Mouse (Mus musculus): Measurements from ENCODE around the gene Tmem82. TPM values are rescaled to one million over a fixed set of nuclear protein-coding genes. Genes with fewer than 3 reads are reported as not detected.

Tmem82 gene
- polyA plus RNA-seq, 1 experiment = 2.8 TPM

DNA sequence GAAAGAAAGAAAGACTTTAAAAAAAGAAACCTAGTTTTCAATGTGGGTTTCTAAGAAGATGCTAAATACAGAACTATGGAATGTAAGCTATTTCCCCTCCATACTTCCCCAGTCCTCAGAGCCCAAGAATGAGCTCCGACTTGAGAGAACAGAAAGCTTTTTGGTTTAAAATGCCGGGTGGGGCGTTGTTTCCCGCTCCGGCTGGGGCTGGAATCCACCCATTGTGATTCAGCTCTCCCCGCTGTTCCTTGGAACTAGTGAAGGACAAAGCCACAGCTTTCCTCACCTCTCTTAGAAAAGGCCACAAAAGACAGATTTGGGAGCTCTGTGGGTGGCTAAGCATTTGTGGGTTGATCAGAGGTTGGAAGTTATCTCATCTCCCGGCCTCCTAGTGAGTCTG lies 53.1 kb downstream of the Tmem82 start:
- no peak overlapping the region for H3K4me3 ChIP-seq (ENCODE audit: control insufficient read depth, insufficient read depth, low read length)
- TF ChIP-seq POLR2A (IDR thresholded peaks at IDR 0.05; ENCODE audit: control insufficient read depth, extremely low read depth, insufficient read depth, low read length, poor library complexity) (no peak), CTCF (IDR thresholded peaks at IDR 0.05; ENCODE audit: borderline replicate concordance, control insufficient read depth, extremely low read depth, insufficient read depth, low read length, poor library complexity) (no peak)
- 82% methylated on average over 7 of the region's 7 CpGs for WGBS
- no peak for DNase-seq
- no peak overlapping the region for H3K27ac ChIP-seq (ENCODE audit: control insufficient read depth, insufficient read depth, low read length)
- H3K4me1 ChIP-seq (replicated peaks; ENCODE audit: control insufficient read depth, insufficient read depth, low read length) = no peaks in the 10 kb centered on the region
- no peaks in the 10 kb centered on the region for H3K27me3 ChIP-seq (ENCODE audit: control insufficient read depth, insufficient read depth, low read length)
- no peaks in the 10 kb centered on the region for H3K36me3 ChIP-seq (ENCODE audit: control insufficient read depth, insufficient read depth, low read length)

DNA sequence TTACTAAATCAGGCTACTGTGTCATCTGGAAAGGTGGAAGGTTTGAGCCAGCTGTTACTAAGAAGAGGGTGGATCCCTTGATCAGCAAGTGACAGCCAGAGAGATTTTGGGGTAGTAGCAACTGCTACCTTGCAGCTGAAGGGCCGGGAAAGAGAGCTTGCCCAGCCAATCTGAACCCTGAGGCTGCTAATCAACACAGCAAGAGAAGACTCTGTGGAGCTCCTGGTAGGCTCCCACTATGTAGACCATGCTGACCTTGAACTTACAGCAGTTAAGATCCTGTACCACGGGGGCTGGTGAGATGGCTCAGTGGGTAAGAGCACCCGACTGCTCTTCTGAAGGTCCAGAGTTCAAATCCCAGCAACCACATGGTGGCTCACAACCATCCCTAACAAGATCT lies 53.8 kb downstream of the Tmem82 start:
- no peak for DNase-seq
- TF ChIP-seq POLR2A (IDR thresholded peaks at IDR 0.05; ENCODE audit: control insufficient read depth, extremely low read depth, insufficient read depth, low read length, poor library complexity) = no peak
- TF ChIP-seq CTCF (IDR thresholded peaks at IDR 0.05; ENCODE audit: borderline replicate concordance, control insufficient read depth, extremely low read depth, insufficient read depth, low read length, poor library complexity) = no peak
- Histone ChIP-seq H3K4me1 (replicated peaks; ENCODE audit: control insufficient read depth, insufficient read depth, low read length) (peaks cover 2% of the 10 kb centered on the region; the same call in 1 of the 2 replicates), H3K36me3 (ENCODE audit: control insufficient read depth, insufficient read depth, low read length) (no peaks in the 10 kb centered on the region), H3K4me3 (ENCODE audit: control insufficient read depth, insufficient read depth, low read length) (no peak overlapping the region), H3K27ac (ENCODE audit: control insufficient read depth, insufficient read depth, low read length) (no peak overlapping the region), H3K27me3 (ENCODE audit: control insufficient read depth, insufficient read depth, low read length) (no peaks in the 10 kb centered on the region)
- 85% methylated on average over 3 of the region's 3 CpGs for whole genome bisulfite sequencing

DNA sequence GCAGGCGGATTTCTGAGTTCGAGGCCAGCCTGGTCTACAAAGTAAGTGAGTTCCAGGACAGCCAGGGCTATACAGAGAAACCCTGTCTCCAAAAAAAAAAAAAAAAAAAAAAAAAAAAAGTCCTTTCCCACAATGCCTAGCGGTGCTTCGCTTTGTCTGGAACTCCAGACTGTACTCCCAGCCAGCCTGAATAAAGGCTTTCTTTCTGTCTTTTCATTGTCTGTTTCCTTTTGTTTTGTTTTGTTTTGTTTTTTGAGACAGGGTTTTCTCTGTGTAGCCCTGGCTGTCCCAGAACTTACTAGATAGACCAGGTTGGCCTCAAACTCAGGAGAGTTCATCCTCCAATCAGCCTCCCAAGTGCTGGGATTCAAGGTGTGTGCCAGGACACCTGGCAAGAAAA lies 54.2 kb downstream of the Tmem82 start:
- WGBS = 94% methylated on average over 4 of the region's 4 CpGs
- Histone ChIP-seq H3K4me1 (replicated peaks; ENCODE audit: control insufficient read depth, insufficient read depth, low read length) (peaks cover 4% of the 10 kb centered on the region; the same call in 1 of the 2 replicates), H3K4me3 (ENCODE audit: control insufficient read depth, insufficient read depth, low read length) (no peak overlapping the region), H3K27ac (ENCODE audit: control insufficient read depth, insufficient read depth, low read length) (no peak overlapping the region), H3K36me3 (ENCODE audit: control insufficient read depth, insufficient read depth, low read length) (no peaks in the 10 kb centered on the region), H3K27me3 (ENCODE audit: control insufficient read depth, insufficient read depth, low read length) (no peaks in the 10 kb centered on the region)
- TF ChIP-seq POLR2A (IDR thresholded peaks at IDR 0.05; ENCODE audit: control insufficient read depth, extremely low read depth, insufficient read depth, low read length, poor library complexity) (no peak), CTCF (IDR thresholded peaks at IDR 0.05; ENCODE audit: borderline replicate concordance, control insufficient read depth, extremely low read depth, insufficient read depth, low read length, poor library complexity) (no peak)
- DNase-seq = no peak

Other genes starting within 250 kb of the Tmem82 start
- gene Clcnka, start 219.9 kb downstream of the Tmem82 start, polyA plus RNA-seq (2012; rRNA removed) = 0.35 and 0.46 TPM in 2 replicates
- 0.24 and 0.27 TPM in 2 replicates for gene Clcnkb, start 202.6 kb downstream of the Tmem82 start, polyA plus RNA-seq (2012; rRNA removed)
- gene Hspb7, start 197.9 kb downstream of the Tmem82 start, polyA plus RNA-seq (2012; rRNA removed) = 3.3 and 36.2 TPM in 2 replicates
- 0.40 and 0.42 TPM in 2 replicates for gene Srarp, start 182.5 kb downstream of the Tmem82 start, polyA plus RNA-seq (2012; rRNA removed)
- gene Zbtb17, start 174.0 kb downstream of the Tmem82 start, polyA plus RNA-seq (2012; rRNA removed) = 87.3 and 98.6 TPM in 2 replicates
- 63.4 and 84.1 TPM in 2 replicates for gene Spen, start 80.0 kb downstream of the Tmem82 start, polyA plus RNA-seq (2012; rRNA removed)
- gene Fblim1, start 12.5 kb downstream of the Tmem82 start, polyA plus RNA-seq (2012; rRNA removed) = 9.5 and 16.2 TPM in 2 replicates
- 2.6 and 12.3 TPM in 2 replicates for gene Slc25a34, start 5.2 kb upstream of the Tmem82 start, polyA plus RNA-seq (2012; rRNA removed)
- 58.5 and 71.4 TPM in 2 replicates for gene Plekhm2, start 46.3 kb upstream of the Tmem82 start, polyA plus RNA-seq (2012; rRNA removed)
- gene Rsc1a1, start 67.0 kb upstream of the Tmem82 start, polyA plus RNA-seq (2012; rRNA removed) = 8.5 and 14.4 TPM in 2 replicates
- 15.6 and 25.5 TPM in 2 replicates for gene Ddi2, start 104.8 kb upstream of the Tmem82 start, polyA plus RNA-seq (2012; rRNA removed)
- gene Agmat, start 128.0 kb upstream of the Tmem82 start, polyA plus RNA-seq (2012; rRNA removed) = 0.18 and 0.92 TPM in 2 replicates
- gene Dnajc16, start 172.3 kb upstream of the Tmem82 start, polyA plus RNA-seq (2012; rRNA removed) = 11.8 and 11.9 TPM in 2 replicates
- 16.0 and 16.9 TPM in 2 replicates for gene Casp9, start 175.0 kb upstream of the Tmem82 start, polyA plus RNA-seq (2012; rRNA removed)
- gene Cela2a, start 207.5 kb upstream of the Tmem82 start, polyA plus RNA-seq (2012; rRNA removed) = 0.46 and 2.1 TPM in 2 replicates
- gene Ctrc, start 227.7 kb upstream of the Tmem82 start, polyA plus RNA-seq (2012; rRNA removed) = 0.35 and 0.43 TPM in 2 replicates

Measured in thymus, adult 2 months (tissue).